Mouse (Mus musculus) liver, embryonic 14.5 days (tissue): ENCODE results near the gene Vmo1.

Experiments used
- CTCF ChIP-seq: IDR thresholded peaks from 2 replicates; pipeline ENCODE4 v1.5.1; 2016; ENCODE audit warnings: antibody characterized with exemption, low read depth, control low read depth
- EP300 ChIP-seq: IDR thresholded peaks from 2 replicates; pipeline ENCODE4 v1.6.1; 2016; ENCODE audit warnings: antibody characterized with exemption, low read depth

DNA sequence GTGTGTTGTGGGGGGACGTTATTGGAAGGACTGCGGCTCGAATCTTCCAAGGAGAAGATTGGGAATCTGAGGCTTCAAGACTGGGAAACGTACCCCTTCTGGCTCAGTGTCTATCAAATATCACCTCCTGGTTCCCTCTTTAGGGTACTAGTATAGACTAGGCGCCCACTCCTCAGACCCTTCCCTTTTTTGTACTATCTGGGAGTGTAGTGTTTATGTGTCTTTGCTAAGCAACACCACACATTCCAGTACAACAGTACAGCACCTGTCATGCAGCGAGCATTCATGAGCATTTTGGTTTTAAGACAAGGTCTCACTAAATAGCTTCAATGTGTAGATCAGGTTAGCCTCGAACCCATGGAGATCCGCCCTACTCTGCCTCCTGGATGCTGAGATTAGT, 37.1 kb upstream of the Vmo1 start:
- TF ChIP-seq CTCF, result no peak
- no peak for TF ChIP-seq EP300
